8 mouse cellular contexts compared by ENCODE assay signal in genomic region chr4:118566161-118566676, GRCm38 (mm10). TPM values are rescaled to one million over a fixed set of nuclear protein-coding genes. Genes with fewer than 3 reads are reported as not detected.
DNase-seq lines count a peak whose midpoint lies in the region; ATAC-seq and TF ChIP-seq lines count a peak whose summit lies in the region.

No protein-coding gene starts in this region.

- H3K36me3 ChIP-seq in midbrain, embryonic 14.5 days (ENCODE audit: control insufficient read depth, insufficient read depth, low read length), result no peaks in the 10 kb centered on the region
- H3K36me3 ChIP-seq in midbrain, embryonic 15.5 days (replicated peaks), result no peaks in the 10 kb centered on the region
- no peaks in the 10 kb centered on the region for H3K36me3 ChIP-seq in liver, embryonic 14.5 days (replicated peaks; ENCODE audit: control insufficient read depth, insufficient read depth, low read depth)
- H3K36me3 ChIP-seq in testis, adult 2 months (ENCODE audit: control insufficient read depth, insufficient read depth, low read length), result no peaks in the 10 kb centered on the region; the same call in 1 of the 2 replicates

- no peak for ATAC-seq in midbrain, embryonic 14.5 days (ENCODE audit: low FRiP score, low TSS enrichment)
- ATAC-seq in midbrain, embryonic 15.5 days (replicated peaks), result no peak
- no peak for ATAC-seq in liver, embryonic 14.5 days (ENCODE audit: insufficient read depth)

- DNase-seq in cerebellum, adult 11-12 months, result peak; percentile 9
- no peak for DNase-seq in cerebellum, adult 11 months
- DNase-seq in midbrain, embryonic 14.5 days, result peak; percentile 61
- peak; percentile 58 for DNase-seq in brain, embryonic 14.5 days (ENCODE audit: low read depth)
- DNase-seq in hindlimb bud, embryonic 11.5 days (ENCODE audit: extremely low spot score, low read depth, low spot score), result peak; percentile 49
- peak; percentile 49 to 54 (median 49) for DNase-seq in liver, embryonic 14.5 days (ENCODE audit: low read depth in 3 of 3, low spot score in 3 of 3)

- no peak overlapping the region for H3K9ac ChIP-seq in midbrain, embryonic 14.5 days (replicated peaks; ENCODE audit: low read length)
- H3K9ac ChIP-seq in midbrain, embryonic 15.5 days, result no peak overlapping the region
- no peak overlapping the region for H3K9ac ChIP-seq in liver, embryonic 14.5 days (replicated peaks)

- H3K9me3 ChIP-seq in midbrain, embryonic 14.5 days (ENCODE audit: control insufficient read depth, low read length), result no peaks in the 10 kb centered on the region
- no peaks in the 10 kb centered on the region for H3K9me3 ChIP-seq in midbrain, embryonic 15.5 days
- H3K9me3 ChIP-seq in liver, embryonic 14.5 days (ENCODE audit: control insufficient read depth, low read length), result no peaks in the 10 kb centered on the region

- H3K27me3 ChIP-seq in midbrain, embryonic 14.5 days (ENCODE audit: control insufficient read depth, insufficient read depth, low read length), result no peaks in the 10 kb centered on the region
- H3K27me3 ChIP-seq in midbrain, embryonic 15.5 days (replicated peaks), result no peaks in the 10 kb centered on the region
- no peaks in the 10 kb centered on the region for H3K27me3 ChIP-seq in liver, embryonic 14.5 days (ENCODE audit: control insufficient read depth, insufficient read depth, low read length)
- H3K27me3 ChIP-seq in testis, adult 2 months (ENCODE audit: control insufficient read depth, insufficient read depth, low read length), result no peaks in the 10 kb centered on the region

- no peak for TF ChIP-seq POLR2A in brain, embryonic 14.5 days (IDR thresholded peaks at IDR 0.05; ENCODE audit: borderline replicate concordance, extremely low read depth, insufficient read depth, insufficient read length, poor library complexity, severe bottlenecking)
- TF ChIP-seq POLR2A in testis, adult 2 months (IDR thresholded peaks at IDR 0.05; ENCODE audit: control insufficient read depth, low read depth, low read length), result no peak

- no peak overlapping the region for H3K4me2 ChIP-seq in midbrain, embryonic 14.5 days (ENCODE audit: low read length)
- no peak overlapping the region for H3K4me2 ChIP-seq in midbrain, embryonic 15.5 days
- no peak overlapping the region for H3K4me2 ChIP-seq in liver, embryonic 14.5 days (ENCODE audit: low read depth)

- no peak overlapping the region for H3K4me3 ChIP-seq in midbrain, embryonic 14.5 days (replicated peaks; ENCODE audit: low read depth, low read length)
- no peak overlapping the region for H3K4me3 ChIP-seq in midbrain, embryonic 15.5 days
- H3K4me3 ChIP-seq in liver, embryonic 14.5 days (ENCODE audit: insufficient read depth in 1 of 2, low read depth in 2 of 2, low read length in 2 of 2), result no peak overlapping the region
- H3K4me3 ChIP-seq in testis, adult 2 months (ENCODE audit: control insufficient read depth, low read depth, low read length), result no peak overlapping the region

- TF ChIP-seq EP300 in liver, embryonic 14.5 days (IDR thresholded peaks at IDR 0.05; ENCODE audit: low read depth), result no peak

- H3K27ac ChIP-seq in midbrain, embryonic 14.5 days (replicated peaks; ENCODE audit: low read depth, low read length), result no peak overlapping the region
- no peak overlapping the region for H3K27ac ChIP-seq in midbrain, embryonic 15.5 days
- H3K27ac ChIP-seq in liver, embryonic 14.5 days, result no peak overlapping the region
- H3K27ac ChIP-seq in testis, adult 2 months (ENCODE audit: control insufficient read depth, insufficient read depth, low read depth, low read length), result no peak overlapping the region

- H3K4me1 ChIP-seq in midbrain, embryonic 14.5 days (ENCODE audit: control insufficient read depth, insufficient read depth, low read length), result no peaks in the 10 kb centered on the region
- no peaks in the 10 kb centered on the region for H3K4me1 ChIP-seq in midbrain, embryonic 15.5 days
- peaks cover 8 to 41% of the 10 kb centered on the region in 2 experiments for H3K4me1 ChIP-seq in liver, embryonic 14.5 days (replicated peaks; ENCODE audit: control insufficient read depth in 2 of 2, insufficient read depth in 2 of 2, low read length in 1 of 2)
- H3K4me1 ChIP-seq in testis, adult 2 months (ENCODE audit: control insufficient read depth, insufficient read depth, low read length), result no peaks in the 10 kb centered on the region

- TF ChIP-seq CTCF in brain, embryonic 14.5 days (IDR thresholded peaks at IDR 0.05; ENCODE audit: borderline replicate concordance, extremely low read depth, insufficient read depth, insufficient read length), result peak; percentile 81; the same call in 1 of the 2 replicates
- TF ChIP-seq CTCF in liver, embryonic 14.5 days (IDR thresholded peaks at IDR 0.05; ENCODE audit: low read depth), result peak; percentile 98
- TF ChIP-seq CTCF in testis, adult 2 months (IDR thresholded peaks at IDR 0.05; ENCODE audit: control insufficient read depth, insufficient read depth, insufficient replicate concordance, low read depth, low read length), result peak; percentile 56; the same call in 1 of the 2 replicates

- 36% methylated on average over 7 of the region's 7 CpGs for WGBS in midbrain, embryonic 14.5 days
- WGBS in midbrain, embryonic 15.5 days, result 40% methylated on average over 7 of the region's 7 CpGs
- 23% methylated on average over 7 of the region's 7 CpGs for WGBS in liver, embryonic 14.5 days (ENCODE audit: insufficient replicate concordance)

RNA-seq across cellular contexts. Expression of gene Tmem125, which starts 22.4 kb away (rescaled TPM):
- polyA plus RNA-seq in midbrain, embryonic 14.5 days (2014; fragmentation: Nextera tagmentation; extraction: Ambion mirVana), result not detected in 2 replicates
- 0.20 and 0.32 TPM in 2 replicates for polyA plus RNA-seq in midbrain, embryonic 15.5 days (2015; fragmentation: Nextera tagmentation; extraction: Ambion mirVana)
- polyA plus RNA-seq in brain, embryonic 14.5 days (2012; rRNA removed), result 0.49 and 0.82 TPM in 2 replicates
- 1.2 and 1.3 TPM in 2 replicates for polyA plus RNA-seq in liver, embryonic 14.5 days (2012; rRNA removed)
- polyA plus RNA-seq in liver, embryonic 14.5 days (2014; fragmentation: Nextera tagmentation; extraction: Ambion mirVana), result 1.0 and 1.5 TPM in 2 replicates
- 0.25 TPM in 1 of 2 replicates, not detected in the other for polyA plus RNA-seq in testis, adult 2 months (2012; rRNA removed)

RNA-seq across cellular contexts. Expression of gene 2610528J11Rik, which starts 39.4 kb away (rescaled TPM):
- polyA plus RNA-seq in midbrain, embryonic 14.5 days (2014; fragmentation: Nextera tagmentation; extraction: Ambion mirVana), result not detected in 2 replicates
- polyA plus RNA-seq in midbrain, embryonic 15.5 days (2015; fragmentation: Nextera tagmentation; extraction: Ambion mirVana), result 0.18 TPM in 1 of 2 replicates, not detected in the other
- 0.27 and 0.29 TPM in 2 replicates for polyA plus RNA-seq in brain, embryonic 14.5 days (2012; rRNA removed)
- polyA plus RNA-seq in liver, embryonic 14.5 days (2012; rRNA removed), result 4.8 and 6.3 TPM in 2 replicates
- polyA plus RNA-seq in liver, embryonic 14.5 days (2014; fragmentation: Nextera tagmentation; extraction: Ambion mirVana), result 6.4 and 6.9 TPM in 2 replicates
- polyA plus RNA-seq in testis, adult 2 months (2012; rRNA removed), result 0.26 and 0.45 TPM in 2 replicates

RNA-seq across cellular contexts. Expression of gene Cfap57, which starts 54.4 kb away (rescaled TPM):
- polyA plus RNA-seq in midbrain, embryonic 14.5 days (2014; fragmentation: Nextera tagmentation; extraction: Ambion mirVana), result 1.3 and 1.8 TPM in 2 replicates
- polyA plus RNA-seq in midbrain, embryonic 15.5 days (2015; fragmentation: Nextera tagmentation; extraction: Ambion mirVana), result 2.1 and 2.3 TPM in 2 replicates
- polyA plus RNA-seq in brain, embryonic 14.5 days (2012; rRNA removed), result 0.72 and 1.5 TPM in 2 replicates
- polyA plus RNA-seq in liver, embryonic 14.5 days (2012; rRNA removed), result 0.12 and 0.54 TPM in 2 replicates
- polyA plus RNA-seq in liver, embryonic 14.5 days (2014; fragmentation: Nextera tagmentation; extraction: Ambion mirVana), result 0.94 and 1.3 TPM in 2 replicates
- polyA plus RNA-seq in testis, adult 2 months (2012; rRNA removed), result 53.3 and 55.1 TPM in 2 replicates

RNA-seq across cellular contexts. Expression of gene Ebna1bp2, which starts 54.4 kb away (rescaled TPM):
- polyA plus RNA-seq in midbrain, embryonic 14.5 days (2014; fragmentation: Nextera tagmentation; extraction: Ambion mirVana), result 106 and 117 TPM in 2 replicates
- 88.3 and 91.6 TPM in 2 replicates for polyA plus RNA-seq in midbrain, embryonic 15.5 days (2015; fragmentation: Nextera tagmentation; extraction: Ambion mirVana)
- 67.7 and 74.9 TPM in 2 replicates for polyA plus RNA-seq in brain, embryonic 14.5 days (2012; rRNA removed)
- polyA plus RNA-seq in liver, embryonic 14.5 days (2012; rRNA removed), result 27.7 and 60.2 TPM in 2 replicates
- 92.2 and 95.0 TPM in 2 replicates for polyA plus RNA-seq in liver, embryonic 14.5 days (2014; fragmentation: Nextera tagmentation; extraction: Ambion mirVana)
- polyA plus RNA-seq in testis, adult 2 months (2012; rRNA removed), result 45.0 and 46.4 TPM in 2 replicates

Comparison
In these comparisons a context has a peak if more than half of its experiments do, and no peak if none do; other contexts are left out.
1. RNA of gene Cfap57, which starts 54.4 kb away (polyA plus RNA-seq): 53.3 to 55.1 TPM in testis, adult 2 months; 2.1 to 2.3 TPM in midbrain, embryonic 15.5 days, 1.3 to 1.8 TPM in midbrain, embryonic 14.5 days, 0.72 to 1.5 TPM in brain, embryonic 14.5 days and 0.12 to 1.3 TPM in liver, embryonic 14.5 days; every median in the first group is over 10 times any median in the second.
2. Peak in every context shown above with its lines, with median percentiles within 50 percentile points of each other: CTCF ChIP-seq.